Mouse (Mus musculus): ENCODE measurements around the gene Dhx9. TPM values are rescaled to one million over a fixed set of nuclear protein-coding genes. Genes with fewer than 3 reads are reported as not detected.
"Not testable (repeated sequence)": the region's sequence is repeated elsewhere in the genome, so short reads cannot be mapped to it uniquely, and the experiment has no call there.

The Dhx9 gene
- total RNA-seq, 2 experiments from 2014 or later = 117 to 119 TPM

DNA sequence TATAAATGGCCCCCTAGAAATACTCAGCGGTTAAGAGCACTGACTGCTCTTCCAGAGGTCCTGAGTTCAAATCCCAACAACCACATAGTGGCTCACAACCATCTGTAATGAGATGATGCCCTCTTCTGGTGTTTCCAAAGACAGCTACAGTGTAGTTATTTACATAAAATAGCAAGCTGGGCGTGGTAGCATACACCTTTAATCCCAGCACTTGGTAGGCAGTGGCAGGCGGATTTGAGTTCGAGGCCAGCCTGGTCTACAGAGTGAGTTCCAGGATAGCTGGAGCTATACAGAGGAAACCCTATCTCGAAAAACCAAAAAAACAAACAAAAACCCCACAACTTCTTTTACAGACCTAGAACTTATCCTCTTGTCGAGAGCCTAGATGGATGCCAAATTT is 1.3 kb downstream of the Dhx9 start:
- not testable (repeated sequence) for DNase-seq

DNA sequence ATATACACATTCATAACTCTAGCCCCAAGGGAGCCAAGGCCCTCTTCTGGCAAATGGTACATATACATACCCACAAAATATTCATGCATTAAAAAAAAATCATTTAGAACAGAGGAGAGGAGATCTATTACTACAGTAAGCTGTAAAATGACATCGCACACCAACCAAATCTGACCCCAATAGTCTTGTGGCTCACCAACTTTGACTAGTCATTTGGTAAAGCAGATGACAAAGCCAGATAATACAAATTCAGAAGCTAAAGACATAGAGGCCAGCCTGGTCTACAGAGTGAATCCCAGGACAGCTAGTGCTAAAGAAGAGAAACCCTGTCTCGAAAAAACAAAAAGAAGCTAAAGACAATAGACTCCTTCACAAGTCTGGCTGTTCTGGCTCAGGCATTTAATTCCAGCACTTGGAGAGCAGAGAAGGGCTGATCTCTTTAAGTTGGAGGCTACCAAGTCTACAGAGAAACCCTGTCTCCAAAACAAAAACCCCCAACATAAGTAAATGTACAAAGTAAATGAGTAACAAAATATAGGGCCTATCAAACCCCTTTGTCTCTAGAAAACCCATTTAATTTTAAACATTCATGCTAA is 2.2 kb downstream of the Dhx9 start:
- DNase-seq = no peak

GRCm38 (mm10) chr1:153481025-153481412 is 6.4 kb downstream of the Dhx9 start:
- no peak for DNase-seq

DNA sequence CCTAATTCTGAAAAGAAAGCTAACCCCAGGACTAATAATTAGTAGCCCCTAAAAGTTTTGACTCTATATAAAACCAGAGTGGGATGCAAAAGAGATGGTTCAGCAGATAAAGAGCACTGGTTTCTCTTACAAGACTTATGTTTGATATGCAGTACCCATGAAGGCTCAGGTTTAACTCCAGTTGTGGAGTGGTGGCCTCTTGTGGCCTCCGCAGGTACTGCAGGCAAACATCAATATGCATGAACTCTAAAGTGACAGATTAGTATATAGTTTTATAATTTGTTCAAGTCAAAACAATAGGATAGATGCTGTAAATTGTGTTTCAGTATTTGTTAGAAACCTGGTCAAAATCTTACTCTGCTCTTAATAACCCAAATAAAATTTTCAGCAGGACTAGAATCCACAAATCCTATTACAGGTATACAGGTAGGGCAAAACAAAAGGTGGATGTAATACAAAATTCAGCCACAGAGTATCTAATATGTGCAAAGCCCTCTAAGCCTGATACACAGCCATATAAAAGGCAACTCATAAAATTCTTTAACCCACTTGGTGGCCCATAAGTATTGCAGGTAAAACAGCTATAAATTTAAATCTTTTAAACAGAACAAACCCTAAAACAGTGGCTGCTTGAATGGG is 7.0 kb downstream of the Dhx9 start:
- DNase-seq = peak; percentile 76 to 81

DNA sequence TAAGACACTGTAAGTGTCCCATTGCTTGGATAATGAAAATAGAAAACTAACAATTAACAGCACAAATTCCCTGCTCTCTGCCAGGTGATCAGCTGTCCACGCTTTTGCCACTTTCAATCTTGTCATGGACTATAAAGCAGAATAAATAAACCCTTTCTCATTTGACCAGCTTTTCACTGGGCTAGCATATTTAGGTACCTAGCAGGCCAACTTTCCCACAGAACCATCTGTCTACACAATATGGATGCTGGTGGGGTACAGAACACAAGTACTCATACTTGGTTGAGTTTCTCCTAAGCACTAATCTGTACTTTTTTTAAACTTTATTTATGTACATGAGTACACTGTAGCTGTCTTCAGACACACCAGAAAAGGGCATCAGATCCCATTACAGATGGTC is 8.2 kb downstream of the Dhx9 start:
- no peak for DNase-seq

DNA sequence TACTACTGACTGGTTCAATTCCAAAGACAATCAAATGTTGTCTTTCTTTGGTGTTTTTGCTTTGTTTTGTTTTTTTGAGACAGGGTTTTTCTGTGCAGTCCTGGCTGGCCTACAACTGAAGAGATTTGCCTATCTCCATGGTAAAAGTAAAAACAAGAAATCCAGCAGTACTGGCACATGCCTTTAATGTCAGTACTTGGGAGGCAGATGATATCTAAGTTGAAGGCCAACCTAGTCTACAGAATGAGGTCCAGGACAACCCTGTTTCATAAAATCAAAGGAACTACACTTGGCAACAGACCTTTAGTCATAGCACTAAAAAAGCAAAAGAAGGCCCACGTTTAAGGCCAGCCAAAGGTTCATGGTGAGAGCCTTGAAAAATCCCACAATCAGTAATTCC is 25.7 kb downstream of the Dhx9 start:
- peak in 1 of 2 experiments; percentile 25 for DNase-seq

- DNase-seq = no peak
Observed at GRCm38 (mm10) chr1:153456137-153456536, 31.3 kb downstream of the Dhx9 start.

GRCm38 (mm10) chr1:153453146-153453642 is 34.3 kb downstream of the Dhx9 start:
- no peak for DNase-seq

DNA sequence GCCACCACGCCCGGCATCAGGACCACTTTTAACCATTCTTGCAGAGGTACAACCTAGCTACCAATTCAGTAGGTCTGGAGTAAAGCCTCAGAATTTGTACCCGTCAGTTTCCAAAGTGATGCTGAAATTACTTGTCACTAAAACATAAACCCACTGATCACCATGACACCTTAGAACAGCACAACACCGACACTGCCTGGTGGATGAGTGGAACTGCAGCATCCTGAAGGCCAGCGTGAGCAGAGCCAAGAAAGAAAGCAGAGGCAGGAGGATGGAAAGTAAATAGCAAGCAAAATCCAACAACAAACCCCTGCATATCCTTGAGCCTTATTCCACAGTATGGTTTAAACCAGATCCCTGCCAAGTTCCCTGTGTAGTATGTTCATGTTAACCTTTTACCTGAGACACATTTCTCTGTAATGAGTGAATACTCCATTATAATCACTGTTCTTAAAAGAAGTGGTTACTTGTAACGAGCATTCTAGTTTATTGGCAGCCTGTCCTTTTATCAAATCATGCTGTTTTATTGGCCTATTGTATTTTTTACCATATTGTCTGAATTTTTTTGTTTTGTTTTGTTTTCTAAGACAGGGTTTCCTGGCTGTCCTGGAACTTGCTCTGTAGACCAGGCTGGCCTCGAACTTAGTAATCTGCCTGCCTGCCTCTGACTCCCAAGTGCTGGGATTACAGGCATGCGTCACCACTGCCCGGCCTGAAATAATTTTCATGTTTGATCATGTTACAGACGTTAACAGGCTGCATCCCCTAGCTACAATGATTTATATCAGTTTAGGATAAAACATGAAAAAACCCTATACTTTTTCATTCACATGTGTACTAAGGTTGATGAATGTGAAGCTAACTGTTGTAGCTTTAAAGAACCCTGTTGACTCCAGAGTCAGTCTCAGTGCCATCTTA is 36.0 kb downstream of the Dhx9 start:
- DNase-seq = peak; percentile 36 to 43

GRCm38 (mm10) chr1:153446120-153446831 is 41.2 kb downstream of the Dhx9 start:
- DNase-seq = no peak

DNA sequence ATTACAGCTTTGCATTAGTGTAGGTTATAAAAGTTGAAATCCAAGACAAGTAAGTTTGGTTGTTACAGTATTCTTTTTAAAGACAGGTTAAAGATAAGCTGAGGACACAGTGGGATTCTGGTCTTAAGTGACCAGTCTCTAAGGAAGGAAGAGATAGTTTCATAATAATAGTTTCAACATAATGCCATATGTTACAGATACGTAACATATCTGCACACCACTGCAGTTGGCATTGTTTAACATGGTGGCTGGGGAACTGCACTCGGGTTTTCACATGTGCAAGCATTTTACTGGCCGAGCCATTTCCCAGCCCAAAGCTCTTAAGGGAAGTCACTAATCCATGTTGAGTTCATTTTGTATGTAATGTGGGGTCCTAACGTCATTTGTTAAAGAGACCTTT is 43.8 kb downstream of the Dhx9 start:
- DNase-seq = no peak

GRCm38 (mm10) chr1:153443019-153443418 is 44.4 kb downstream of the Dhx9 start:
- DNase-seq = no peak

GRCm38 (mm10) chr1:153441656-153442055 is 45.8 kb downstream of the Dhx9 start:
- no peak for DNase-seq

DNA sequence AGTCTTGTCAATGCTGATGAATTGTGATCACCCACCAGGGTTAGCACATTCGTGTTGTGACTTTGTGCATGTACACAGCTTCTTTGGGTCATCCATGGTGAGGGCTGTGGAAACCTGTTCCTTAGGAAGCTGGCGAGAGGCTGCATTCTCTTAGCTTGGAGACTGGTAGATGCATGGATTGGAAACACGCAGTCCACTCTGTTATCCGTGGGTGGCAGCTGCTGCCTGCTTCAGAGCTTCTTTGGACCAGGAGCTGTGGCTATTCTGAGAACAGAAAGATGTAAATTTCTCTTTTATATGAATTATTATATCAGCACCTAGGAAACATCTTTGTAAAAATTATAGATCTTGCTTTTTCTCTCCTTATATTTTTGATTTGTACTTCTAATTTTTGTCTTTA is 46.7 kb downstream of the Dhx9 start:
- DNase-seq = no peak

GRCm38 (mm10) chr1:153437536-153437935 is 49.9 kb downstream of the Dhx9 start:
- no peak for DNase-seq

DNA sequence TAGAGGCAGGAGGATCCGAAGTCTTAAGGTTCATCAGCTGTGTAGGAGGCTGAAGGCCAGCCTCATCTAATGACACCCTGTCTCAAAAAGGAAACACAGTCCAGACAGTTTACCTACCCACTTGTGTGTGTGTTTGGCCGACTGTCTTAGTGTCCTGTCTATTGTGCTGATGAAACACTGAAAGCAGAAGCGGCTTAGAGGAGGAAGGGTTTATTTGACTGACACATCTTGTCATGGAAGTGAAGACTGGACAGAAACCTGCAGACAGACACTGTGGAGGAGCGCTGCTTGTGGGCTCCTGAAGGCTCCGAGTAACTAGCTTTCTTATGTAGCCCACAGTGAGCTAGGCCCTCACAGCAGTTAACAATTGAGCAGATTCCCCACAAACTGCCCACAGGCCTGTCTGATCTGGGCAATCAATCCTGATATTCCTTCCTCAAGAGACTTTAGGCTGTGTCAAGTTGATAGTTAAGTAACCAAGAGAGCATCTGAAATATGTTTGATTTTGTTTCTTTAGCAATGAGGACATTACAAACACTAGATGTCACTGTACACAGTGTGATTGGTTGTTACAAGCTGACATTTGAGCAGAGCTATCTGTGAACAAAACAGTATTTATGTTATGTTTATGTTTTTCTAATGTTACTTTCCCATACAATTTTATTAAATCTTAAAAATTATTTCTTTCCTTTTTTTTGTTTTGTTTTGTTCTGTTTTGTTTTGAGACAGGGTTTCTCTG is 53.4 kb downstream of the Dhx9 start:
- DNase-seq = no peak

DNA sequence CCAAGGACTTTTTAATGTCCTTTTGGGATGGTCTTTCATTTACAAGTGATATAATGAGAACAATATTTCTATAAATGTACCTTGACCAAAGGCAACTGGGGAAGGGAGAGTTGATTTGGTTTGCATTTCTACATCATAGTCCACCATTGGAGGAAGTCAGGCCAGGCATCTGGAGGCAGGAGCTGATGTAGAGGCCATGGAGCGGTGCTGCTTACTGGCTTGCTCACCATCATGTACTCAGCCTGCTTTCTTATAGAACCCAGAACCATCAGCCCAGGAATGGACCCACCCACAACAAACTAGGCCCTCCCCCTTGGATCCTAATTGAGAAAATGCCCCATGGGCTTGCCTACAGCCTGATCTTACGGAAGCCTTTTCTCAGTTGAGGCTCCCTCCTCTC is 55.1 kb downstream of the Dhx9 start:
- DNase-seq = no peak

GRCm38 (mm10) chr1:153431701-153432100 is 55.8 kb downstream of the Dhx9 start:
- no peak for DNase-seq

DNA sequence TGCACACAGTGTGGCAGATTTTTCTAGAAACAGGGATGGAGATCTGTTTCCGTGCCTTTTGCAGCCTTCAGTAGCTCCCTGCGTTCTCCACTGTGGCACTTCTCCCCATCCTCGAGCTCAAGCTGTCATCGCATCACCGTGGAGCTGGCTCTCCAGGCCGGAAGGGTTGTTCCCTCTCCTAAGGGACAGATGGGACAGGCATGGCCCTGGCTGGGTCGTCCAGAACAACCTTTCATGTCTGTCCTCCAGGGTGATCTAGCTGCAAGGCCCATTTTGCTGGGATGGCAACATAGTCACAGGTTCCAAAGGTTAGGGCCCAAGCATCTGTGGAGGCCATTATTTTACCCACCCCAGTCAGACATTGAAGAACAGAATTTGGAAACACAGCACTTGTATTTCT is 56.3 kb downstream of the Dhx9 start:
- no peak for DNase-seq

GRCm38 (mm10) chr1:153424770-153425584 is 62.5 kb downstream of the Dhx9 start, which contains the start of gene Shcbp1l:
Shcbp1l (plus strand) TSS chr1:153425162.
- DNase-seq = peak; percentile 70 to 81

GRCm38 (mm10) chr1:153424271-153424670 is 63.2 kb downstream of the Dhx9 start:
- DNase-seq = no peak

Measured in adrenal gland, postnatal 36 days (tissue).